Mouse (Mus musculus): ENCODE measurements around the gene Ncoa6. TPM values are rescaled to one million over a fixed set of nuclear protein-coding genes. Genes with fewer than 3 reads are reported as not detected.

Ncoa6 gene
- polyA plus RNA-seq, 1 experiment from 2014 or later = 10.6 TPM

- H3K27ac ChIP-seq (replicated peaks) = no peak overlapping the region
- H3K4me1 ChIP-seq (replicated peaks; ENCODE audit: control insufficient read depth, insufficient read depth) = no peaks in the 10 kb centered on the region
- TF ChIP-seq EP300 (optimal IDR thresholded peaks at IDR 0.05) (no peak), CTCF (IDR thresholded peaks at IDR 0.05; ENCODE audit: low read depth) (no peak)
- no peaks in the 10 kb centered on the region for H3K9me3 ChIP-seq (ENCODE audit: control insufficient read depth, low read length)
- no peak overlapping the region for H3K4me3 ChIP-seq (ENCODE audit: low read depth, low read length)
- no peak overlapping the region for H3K9ac ChIP-seq (ENCODE audit: low read length)
- ATAC-seq (ENCODE audit: low FRiP score, low TSS enrichment) (no peak), DNase-seq (ENCODE audit: low spot score) (peak; percentile 11)
- WGBS = 64% methylated on average over 5 of the region's 5 CpGs
- no peaks in the 10 kb centered on the region for H3K27me3 ChIP-seq (ENCODE audit: control insufficient read depth, insufficient read depth, low read length)
- H3K4me2 ChIP-seq (replicated peaks; ENCODE audit: low read depth) = no peak overlapping the region
- no peaks in the 10 kb centered on the region for H3K36me3 ChIP-seq (ENCODE audit: control insufficient read depth, insufficient read depth, low read length)
Measured at GRCm38 (mm10) chr2:155513543-155513942, 39.8 kb upstream of the Ncoa6 start.

- H3K36me3 ChIP-seq (ENCODE audit: control insufficient read depth, insufficient read depth, low read length) = no peaks in the 10 kb centered on the region
- WGBS = 69% methylated on average over 4 of the region's 4 CpGs
- H3K4me1 ChIP-seq (replicated peaks; ENCODE audit: control insufficient read depth, insufficient read depth) = no peaks in the 10 kb centered on the region
- no peak overlapping the region for H3K27ac ChIP-seq (replicated peaks)
- no peaks in the 10 kb centered on the region for H3K27me3 ChIP-seq (ENCODE audit: control insufficient read depth, insufficient read depth, low read length)
- H3K4me2 ChIP-seq (replicated peaks; ENCODE audit: low read depth) = no peak overlapping the region
- TF ChIP-seq EP300 (optimal IDR thresholded peaks at IDR 0.05) = no peak
- TF ChIP-seq CTCF (IDR thresholded peaks at IDR 0.05; ENCODE audit: low read depth) = peak; percentile 85
- DNase-seq (ENCODE audit: low spot score) (peak; percentile 62), ATAC-seq (ENCODE audit: low FRiP score, low TSS enrichment) (peak; percentile 33; the same call in 1 of the 2 replicates)
- no peak overlapping the region for H3K4me3 ChIP-seq (ENCODE audit: low read depth, low read length)
- no peak overlapping the region for H3K9ac ChIP-seq (ENCODE audit: low read length)
- H3K9me3 ChIP-seq (ENCODE audit: control insufficient read depth, low read length) = no peaks in the 10 kb centered on the region
Measured at GRCm38 (mm10) chr2:155512479-155512878, 38.8 kb upstream of the Ncoa6 start.

- H3K4me1 ChIP-seq (replicated peaks; ENCODE audit: control insufficient read depth, insufficient read depth) = no peaks in the 10 kb centered on the region
- no peak overlapping the region for H3K9ac ChIP-seq (ENCODE audit: low read length)
- H3K4me3 ChIP-seq (ENCODE audit: low read depth, low read length) = no peak overlapping the region
- TF ChIP-seq EP300 (optimal IDR thresholded peaks at IDR 0.05) (no peak), CTCF (IDR thresholded peaks at IDR 0.05; ENCODE audit: low read depth) (no peak)
- 68% methylated on average over 10 of the region's 10 CpGs for WGBS
- DNase-seq (ENCODE audit: low spot score) (no peak), ATAC-seq (ENCODE audit: low FRiP score, low TSS enrichment) (no peak)
- H3K4me2 ChIP-seq (replicated peaks; ENCODE audit: low read depth) = no peak overlapping the region
- H3K27ac ChIP-seq (replicated peaks) = no peak overlapping the region
- no peaks in the 10 kb centered on the region for H3K36me3 ChIP-seq (ENCODE audit: control insufficient read depth, insufficient read depth, low read length)
- no peaks in the 10 kb centered on the region for H3K9me3 ChIP-seq (ENCODE audit: control insufficient read depth, low read length)
- H3K27me3 ChIP-seq (ENCODE audit: control insufficient read depth, insufficient read depth, low read length) = no peaks in the 10 kb centered on the region
Measured at GRCm38 (mm10) chr2:155507721-155508470, 34.2 kb upstream of the Ncoa6 start.

- no peaks in the 10 kb centered on the region for H3K27me3 ChIP-seq (ENCODE audit: control insufficient read depth, insufficient read depth, low read length)
- H3K4me3 ChIP-seq (ENCODE audit: low read depth, low read length) = no peak overlapping the region
- H3K9ac ChIP-seq (ENCODE audit: low read length) = no peak overlapping the region
- TF ChIP-seq CTCF (IDR thresholded peaks at IDR 0.05; ENCODE audit: low read depth) (no peak), EP300 (optimal IDR thresholded peaks at IDR 0.05) (no peak)
- H3K4me2 ChIP-seq (replicated peaks; ENCODE audit: low read depth) = no peak overlapping the region
- 88% methylated on average over 8 of the region's 9 CpGs for WGBS
- H3K27ac ChIP-seq (replicated peaks) = no peak overlapping the region
- H3K9me3 ChIP-seq (ENCODE audit: control insufficient read depth, low read length) = no peaks in the 10 kb centered on the region
- ATAC-seq (ENCODE audit: low FRiP score, low TSS enrichment) (no peak), DNase-seq (ENCODE audit: low spot score) (peak; percentile 9)
- no peaks in the 10 kb centered on the region for H3K4me1 ChIP-seq (replicated peaks; ENCODE audit: control insufficient read depth, insufficient read depth)
- H3K36me3 ChIP-seq (ENCODE audit: control insufficient read depth, insufficient read depth, low read length) = no peaks in the 10 kb centered on the region
Measured at GRCm38 (mm10) chr2:155505811-155506210, 32.1 kb upstream of the Ncoa6 start.

GRCm38 (mm10) chr2:155504440-155505355, 31.0 kb upstream of the Ncoa6 start:
- Histone ChIP-seq H3K4me2 (replicated peaks; ENCODE audit: low read depth) (no peak overlapping the region), H3K4me3 (ENCODE audit: low read depth, low read length) (no peak overlapping the region), H3K36me3 (ENCODE audit: control insufficient read depth, insufficient read depth, low read length) (no peaks in the 10 kb centered on the region), H3K9me3 (ENCODE audit: control insufficient read depth, low read length) (no peaks in the 10 kb centered on the region), H3K27ac (replicated peaks) (no peak overlapping the region), H3K9ac (ENCODE audit: low read length) (no peak overlapping the region), H3K27me3 (ENCODE audit: control insufficient read depth, insufficient read depth, low read length) (no peaks in the 10 kb centered on the region), H3K4me1 (replicated peaks; ENCODE audit: control insufficient read depth, insufficient read depth) (no peaks in the 10 kb centered on the region)
- DNase-seq (ENCODE audit: low spot score) = peak; percentile 56
- ATAC-seq (ENCODE audit: low FRiP score, low TSS enrichment) = no peak
- 51% methylated on average over 13 of the region's 13 CpGs for WGBS
- TF ChIP-seq EP300 (optimal IDR thresholded peaks at IDR 0.05) (no peak), CTCF (IDR thresholded peaks at IDR 0.05; ENCODE audit: low read depth) (no peak)

Data from stomach, postnatal 0 days (tissue).